ENCODE assay signal across 1 mouse cellular context in genomic region chr8:84809941-84810280, GRCm38 (mm10).
A peak's percentile ranks its signal among the peaks of the same experiment; 100 is the strongest.
TF ChIP-seq lines count a peak whose summit lies in the region.

No protein-coding gene starts in this region.

TF ChIP-seq in CH12.LX, 34 proteins besides CTCF, POLR2A, EP300 and RAD21:
- TF ChIP-seq MAX (IDR thresholded peaks at IDR 0.05; ENCODE audit: low read length) (no peak), IRF4 (IDR thresholded peaks at IDR 0.05; ENCODE audit: low read depth, low read length) (no peak), SIN3A (IDR thresholded peaks at IDR 0.05; ENCODE audit: low read length) (no peak), USF1 (IDR thresholded peaks at IDR 0.05; ENCODE audit: low read depth, low read length) (peak; percentile 20; the same call in 1 of the 2 replicates), MXI1 (IDR thresholded peaks at IDR 0.05; ENCODE audit: low read depth, low read length) (no peak), TBP (conservative IDR thresholded peaks at IDR 0.05; ENCODE audit: low read depth, low read length) (no peak)
